Mouse (Mus musculus): ENCODE measurements around the gene Agbl4. TPM values are rescaled to one million over a fixed set of nuclear protein-coding genes. Genes with fewer than 3 reads are reported as not detected.

The Agbl4 gene
- total and polyA plus RNA-seq, 2 experiments, result not detected

DNA sequence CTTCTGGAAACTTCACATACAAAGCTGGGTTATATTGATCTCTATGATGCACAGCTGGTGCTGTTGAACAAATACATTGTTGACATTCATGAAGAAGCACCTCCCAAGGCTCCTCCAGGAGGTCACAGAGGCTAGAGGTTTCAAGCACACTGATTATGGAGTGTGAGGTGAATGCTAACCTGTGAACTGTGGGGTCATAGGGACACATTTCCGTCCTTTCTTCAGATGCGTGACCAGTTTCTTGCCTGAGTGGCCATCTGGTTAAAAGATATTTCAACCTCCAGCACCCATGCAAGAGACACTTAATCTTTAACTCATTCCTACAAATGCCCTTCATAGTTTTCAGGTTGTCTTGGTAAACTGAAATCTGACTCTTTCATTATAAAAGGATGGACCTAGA is 985.6 kb downstream of the Agbl4 start:
- WGBS, result 82% methylated on average over 2 of the region's 2 CpGs
- H3K27me3 ChIP-seq (ENCODE audit: control insufficient read depth, insufficient read depth, low read length), result no peaks in the 10 kb centered on the region
- H3K4me3 ChIP-seq (ENCODE audit: insufficient read depth, low read depth, low read length), result no peak overlapping the region
- H3K27ac ChIP-seq (replicated peaks; ENCODE audit: insufficient read depth, low read depth, low read length), result no peak overlapping the region
- no peaks in the 10 kb centered on the region for H3K36me3 ChIP-seq (ENCODE audit: control insufficient read depth, insufficient read depth, low read length)
- no peaks in the 10 kb centered on the region for H3K79me2 ChIP-seq (ENCODE audit: control insufficient read depth, insufficient read depth, low read length)
- H3K4me1 ChIP-seq (ENCODE audit: control insufficient read depth, insufficient read depth, low read length), result no peaks in the 10 kb centered on the region
- H3K9ac ChIP-seq (ENCODE audit: low read depth, low read length), result no peak overlapping the region
- DNase-seq (ENCODE audit: extremely low read depth, low read depth, low spot score), result no peak
- no peak for TF ChIP-seq POLR2A (IDR thresholded peaks at IDR 0.05; ENCODE audit: extremely low read depth, insufficient read depth, low read length)
- TF ChIP-seq CTCF (IDR thresholded peaks at IDR 0.05; ENCODE audit: low read depth, low read length), result no peak

DNA sequence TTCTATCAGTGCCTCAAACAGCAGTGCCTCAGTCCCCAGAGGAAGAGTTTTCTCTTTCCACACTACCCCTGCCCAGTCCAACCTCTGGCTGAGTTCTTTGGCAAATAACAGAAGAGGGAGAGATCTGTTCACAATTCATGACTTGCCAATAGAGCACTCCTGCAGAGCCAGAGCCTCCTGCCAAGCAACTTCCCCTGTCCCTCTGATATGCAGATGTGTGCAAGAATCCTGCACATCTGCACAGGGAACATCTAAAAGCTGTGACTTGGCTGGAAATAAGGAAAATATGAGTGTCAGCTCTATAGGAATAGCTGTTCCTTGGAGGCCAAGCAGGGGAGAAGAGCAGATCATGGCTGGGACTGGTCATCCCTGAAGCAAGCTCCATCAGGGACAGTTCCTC is 993.3 kb downstream of the Agbl4 start:
- no peak overlapping the region for H3K27ac ChIP-seq (replicated peaks; ENCODE audit: insufficient read depth, low read depth, low read length)
- DNase-seq (ENCODE audit: extremely low read depth, low read depth, low spot score), result no peak
- H3K4me1 ChIP-seq (ENCODE audit: control insufficient read depth, insufficient read depth, low read length), result no peaks in the 10 kb centered on the region
- no peaks in the 10 kb centered on the region for H3K27me3 ChIP-seq (ENCODE audit: control insufficient read depth, insufficient read depth, low read length)
- H3K36me3 ChIP-seq (ENCODE audit: control insufficient read depth, insufficient read depth, low read length), result no peaks in the 10 kb centered on the region
- H3K4me3 ChIP-seq (ENCODE audit: insufficient read depth, low read depth, low read length), result no peak overlapping the region
- TF ChIP-seq POLR2A (IDR thresholded peaks at IDR 0.05; ENCODE audit: extremely low read depth, insufficient read depth, low read length) (no peak), CTCF (IDR thresholded peaks at IDR 0.05; ENCODE audit: low read depth, low read length) (no peak)
- no peak overlapping the region for H3K9ac ChIP-seq (ENCODE audit: low read depth, low read length)
- H3K79me2 ChIP-seq (ENCODE audit: control insufficient read depth, insufficient read depth, low read length), result no peaks in the 10 kb centered on the region

DNA sequence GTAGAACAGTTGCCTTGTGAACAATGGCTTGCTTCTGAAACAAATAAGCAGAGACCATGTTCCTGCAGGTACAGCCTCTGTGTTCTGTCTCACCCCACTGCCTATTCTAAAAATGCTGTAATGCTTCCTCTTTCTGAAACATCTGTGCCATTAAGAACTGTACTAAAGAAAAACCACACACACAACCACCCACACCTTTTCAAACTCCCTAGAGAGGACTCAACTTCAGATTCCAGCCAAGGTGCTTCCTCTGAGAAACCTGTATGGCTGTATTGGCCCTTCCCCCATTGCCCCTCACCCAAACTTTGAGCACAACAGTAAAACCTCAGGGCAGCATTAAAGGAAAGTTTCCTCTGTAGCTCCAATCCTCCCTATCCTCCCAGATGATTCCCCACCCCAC is 1002.3 kb downstream of the Agbl4 start:
- no peaks in the 10 kb centered on the region for H3K4me1 ChIP-seq (ENCODE audit: control insufficient read depth, insufficient read depth, low read length)
- no peak overlapping the region for H3K27ac ChIP-seq (replicated peaks; ENCODE audit: insufficient read depth, low read depth, low read length)
- no peak overlapping the region for H3K9ac ChIP-seq (ENCODE audit: low read depth, low read length)
- TF ChIP-seq CTCF (IDR thresholded peaks at IDR 0.05; ENCODE audit: low read depth, low read length) (no peak), POLR2A (IDR thresholded peaks at IDR 0.05; ENCODE audit: extremely low read depth, insufficient read depth, low read length) (no peak)
- H3K4me3 ChIP-seq (ENCODE audit: insufficient read depth, low read depth, low read length), result no peak overlapping the region
- no peaks in the 10 kb centered on the region for H3K36me3 ChIP-seq (ENCODE audit: control insufficient read depth, insufficient read depth, low read length)
- H3K79me2 ChIP-seq (ENCODE audit: control insufficient read depth, insufficient read depth, low read length), result no peaks in the 10 kb centered on the region
- DNase-seq (ENCODE audit: extremely low read depth, low read depth, low spot score), result peak; percentile 2
- H3K27me3 ChIP-seq (ENCODE audit: control insufficient read depth, insufficient read depth, low read length), result no peaks in the 10 kb centered on the region

DNA sequence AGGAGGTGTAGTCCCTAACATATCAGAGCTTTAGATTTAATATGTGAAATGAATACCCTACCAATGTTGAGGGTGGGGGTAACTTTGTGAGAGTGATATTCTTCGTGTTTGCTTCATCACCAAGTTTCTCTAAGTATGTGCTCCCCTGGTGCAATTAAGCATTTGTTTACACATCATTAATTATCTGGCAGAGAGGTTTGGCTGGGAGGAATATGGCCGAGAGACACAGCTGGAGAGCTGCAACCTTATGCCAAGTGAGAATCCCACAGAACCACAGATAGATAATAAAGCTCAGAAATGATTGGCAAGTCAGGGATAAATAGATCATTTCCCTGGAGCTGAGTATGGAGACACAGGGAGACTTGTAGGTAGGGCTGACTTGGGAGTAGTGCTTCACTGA is 1003.2 kb downstream of the Agbl4 start:
- Histone ChIP-seq H3K27me3 (ENCODE audit: control insufficient read depth, insufficient read depth, low read length) (no peaks in the 10 kb centered on the region), H3K9ac (ENCODE audit: low read depth, low read length) (no peak overlapping the region), H3K4me3 (ENCODE audit: insufficient read depth, low read depth, low read length) (no peak overlapping the region), H3K27ac (replicated peaks; ENCODE audit: insufficient read depth, low read depth, low read length) (no peak overlapping the region), H3K4me1 (ENCODE audit: control insufficient read depth, insufficient read depth, low read length) (no peaks in the 10 kb centered on the region), H3K79me2 (ENCODE audit: control insufficient read depth, insufficient read depth, low read length) (no peaks in the 10 kb centered on the region), H3K36me3 (ENCODE audit: control insufficient read depth, insufficient read depth, low read length) (no peaks in the 10 kb centered on the region)
- 42% methylated on average over 2 of the region's 2 CpGs for WGBS
- no peak for DNase-seq (ENCODE audit: extremely low read depth, low read depth, low spot score)
- TF ChIP-seq POLR2A (IDR thresholded peaks at IDR 0.05; ENCODE audit: extremely low read depth, insufficient read depth, low read length), result no peak
- TF ChIP-seq CTCF (IDR thresholded peaks at IDR 0.05; ENCODE audit: low read depth, low read length), result no peak

DNA sequence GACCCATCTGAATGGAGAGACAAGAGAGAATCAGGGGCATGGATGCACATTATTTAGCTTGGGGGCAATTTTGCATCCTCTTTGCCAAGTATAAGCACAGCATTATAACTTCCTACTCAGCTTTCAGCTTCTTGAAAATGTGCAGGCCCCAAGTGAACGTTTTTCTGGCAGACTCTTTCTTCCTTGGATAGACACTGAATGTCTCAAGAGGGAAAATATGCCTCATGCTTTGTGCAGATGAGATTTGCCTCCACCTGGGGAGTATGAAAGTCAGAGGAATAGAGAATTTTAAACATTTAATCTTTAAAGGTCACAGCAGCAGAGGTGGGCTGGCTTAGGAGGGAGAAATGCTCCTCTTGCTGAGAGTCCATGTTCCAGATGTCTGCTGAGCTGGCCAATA is 1005.8 kb downstream of the Agbl4 start:
- Histone ChIP-seq H3K27me3 (ENCODE audit: control insufficient read depth, insufficient read depth, low read length) (no peaks in the 10 kb centered on the region), H3K4me1 (ENCODE audit: control insufficient read depth, insufficient read depth, low read length) (no peaks in the 10 kb centered on the region), H3K79me2 (ENCODE audit: control insufficient read depth, insufficient read depth, low read length) (no peaks in the 10 kb centered on the region), H3K36me3 (ENCODE audit: control insufficient read depth, insufficient read depth, low read length) (no peaks in the 10 kb centered on the region), H3K9ac (ENCODE audit: low read depth, low read length) (no peak overlapping the region), H3K4me3 (ENCODE audit: insufficient read depth, low read depth, low read length) (no peak overlapping the region), H3K27ac (replicated peaks; ENCODE audit: insufficient read depth, low read depth, low read length) (no peak overlapping the region)
- 30% methylated on average over 1 of the region's 1 CpGs for WGBS
- no peak for TF ChIP-seq POLR2A (IDR thresholded peaks at IDR 0.05; ENCODE audit: extremely low read depth, insufficient read depth, low read length)
- TF ChIP-seq CTCF (IDR thresholded peaks at IDR 0.05; ENCODE audit: low read depth, low read length), result no peak
- no peak for DNase-seq (ENCODE audit: extremely low read depth, low read depth, low spot score)

DNA sequence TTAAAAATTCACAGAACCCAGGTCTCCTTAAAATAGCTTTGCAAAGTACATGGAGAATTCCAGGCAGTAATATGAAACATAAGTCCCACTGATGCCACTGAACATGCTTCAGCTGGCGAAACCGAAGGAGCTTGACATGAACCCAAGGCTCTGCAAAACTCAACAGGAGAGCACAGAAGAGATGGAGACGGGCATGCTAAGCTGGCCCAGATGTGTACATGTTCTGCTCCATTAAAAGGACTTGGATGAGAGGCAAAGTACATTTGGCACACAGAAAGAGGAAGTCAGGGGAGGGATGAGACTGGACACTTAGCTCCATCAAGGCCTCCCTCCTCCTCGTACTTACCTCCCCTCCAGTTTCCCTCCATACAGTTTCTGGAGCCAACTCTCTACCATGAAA is 1013.3 kb downstream of the Agbl4 start:
- no peak overlapping the region for H3K9ac ChIP-seq (ENCODE audit: low read depth, low read length)
- H3K27me3 ChIP-seq (ENCODE audit: control insufficient read depth, insufficient read depth, low read length), result peaks cover 3% of the 10 kb centered on the region; the same call in 1 of the 2 replicates
- no peaks in the 10 kb centered on the region for H3K79me2 ChIP-seq (ENCODE audit: control insufficient read depth, insufficient read depth, low read length)
- H3K36me3 ChIP-seq (ENCODE audit: control insufficient read depth, insufficient read depth, low read length), result no peaks in the 10 kb centered on the region
- no peaks in the 10 kb centered on the region; the same call in 1 of the 2 replicates for H3K4me1 ChIP-seq (ENCODE audit: control insufficient read depth, insufficient read depth, low read length)
- WGBS, result 80% methylated on average over 4 of the region's 4 CpGs
- no peak overlapping the region for H3K4me3 ChIP-seq (ENCODE audit: insufficient read depth, low read depth, low read length)
- no peak for DNase-seq (ENCODE audit: extremely low read depth, low read depth, low spot score)
- no peak overlapping the region for H3K27ac ChIP-seq (replicated peaks; ENCODE audit: insufficient read depth, low read depth, low read length)
- TF ChIP-seq CTCF (IDR thresholded peaks at IDR 0.05; ENCODE audit: low read depth, low read length) (no peak), POLR2A (IDR thresholded peaks at IDR 0.05; ENCODE audit: extremely low read depth, insufficient read depth, low read length) (no peak)

Measured in liver, adult 2 months (tissue).